20 mouse cellular contexts compared by ENCODE assay signal in genomic region chr1:22594841-22595240, GRCm38 (mm10).
A peak's percentile ranks its signal among the peaks of the same experiment; 100 is the strongest.
DNase-seq lines count a peak whose midpoint lies in the region; ATAC-seq and TF ChIP-seq lines count a peak whose summit lies in the region.
"Had no signal": no experiment of that assay in that cellular context is flagged by ENCODE, and none has a peak within 500 bp of the region (broad histone marks: within the 10 kb centered on the region; RNA-seq: fewer than 3 reads in every experiment).

No protein-coding gene starts in this region.

- H3K27ac ChIP-seq in embryonic facial prominence, embryonic 14.5 days (replicated peaks; ENCODE audit: low read depth, low read length), result no peak overlapping the region
- H3K27ac ChIP-seq in embryonic facial prominence, embryonic 10.5 days (replicated peaks), result no peak overlapping the region
- H3K27ac ChIP-seq in limb, embryonic 13.5 days, result no peak overlapping the region
- no peak overlapping the region for H3K27ac ChIP-seq in limb, embryonic 10.5 days
- no peak overlapping the region for H3K27ac ChIP-seq in limb, embryonic 14.5 days (replicated peaks; ENCODE audit: low read depth, low read length)
- H3K27ac ChIP-seq: forebrain, embryonic 15.5 days; heart, embryonic 13.5 days; hindbrain, embryonic 14.5 days; limb, embryonic 15.5 days had no signal

- no peak for TF ChIP-seq POLR2A in limb, embryonic 14.5 days (IDR thresholded peaks at IDR 0.05; ENCODE audit: borderline replicate concordance, extremely low read depth, insufficient read depth, insufficient read length)

- no peaks in the 10 kb centered on the region for H3K27me3 ChIP-seq in embryonic facial prominence, embryonic 14.5 days (replicated peaks; ENCODE audit: control insufficient read depth, insufficient read depth, low read length)
- H3K27me3 ChIP-seq in embryonic facial prominence, embryonic 10.5 days (replicated peaks; ENCODE audit: low read depth, poor library complexity, severe bottlenecking), result no peaks in the 10 kb centered on the region
- H3K27me3 ChIP-seq in limb, embryonic 13.5 days, result no peaks in the 10 kb centered on the region
- no peaks in the 10 kb centered on the region for H3K27me3 ChIP-seq in limb, embryonic 10.5 days (ENCODE audit: low read depth, poor library complexity, severe bottlenecking)
- H3K27me3 ChIP-seq in limb, embryonic 14.5 days (ENCODE audit: control insufficient read depth, insufficient read depth, low read length), result no peaks in the 10 kb centered on the region
- H3K27me3 ChIP-seq: forebrain, embryonic 15.5 days; heart, embryonic 13.5 days; limb, embryonic 15.5 days had no signal

- no peaks in the 10 kb centered on the region for H3K36me3 ChIP-seq in embryonic facial prominence, embryonic 14.5 days (ENCODE audit: control insufficient read depth, insufficient read depth, low read length)
- H3K36me3 ChIP-seq in embryonic facial prominence, embryonic 10.5 days (replicated peaks), result no peaks in the 10 kb centered on the region
- no peaks in the 10 kb centered on the region for H3K36me3 ChIP-seq in limb, embryonic 13.5 days
- no peaks in the 10 kb centered on the region for H3K36me3 ChIP-seq in limb, embryonic 10.5 days
- no peaks in the 10 kb centered on the region for H3K36me3 ChIP-seq in limb, embryonic 14.5 days (ENCODE audit: control insufficient read depth, insufficient read depth, low read length)
- H3K36me3 ChIP-seq: forebrain, embryonic 15.5 days; heart, embryonic 13.5 days; limb, embryonic 15.5 days had no signal

- H3K4me2 ChIP-seq in embryonic facial prominence, embryonic 14.5 days (ENCODE audit: low read depth, low read length), result no peak overlapping the region
- H3K4me2 ChIP-seq in limb, embryonic 13.5 days (replicated peaks), result no peak overlapping the region
- no peak overlapping the region for H3K4me2 ChIP-seq in limb, embryonic 14.5 days (replicated peaks; ENCODE audit: low read depth, low read length, severe bottlenecking)
- H3K4me2 ChIP-seq: forebrain, embryonic 15.5 days; heart, embryonic 13.5 days; hindbrain, embryonic 14.5 days; limb, embryonic 15.5 days had no signal

- H3K4me1 ChIP-seq in embryonic facial prominence, embryonic 14.5 days (ENCODE audit: control insufficient read depth, insufficient read depth, low read length), result no peaks in the 10 kb centered on the region
- no peaks in the 10 kb centered on the region for H3K4me1 ChIP-seq in embryonic facial prominence, embryonic 10.5 days
- H3K4me1 ChIP-seq in limb, embryonic 13.5 days, result no peaks in the 10 kb centered on the region
- no peaks in the 10 kb centered on the region for H3K4me1 ChIP-seq in limb, embryonic 10.5 days
- H3K4me1 ChIP-seq in limb, embryonic 14.5 days (ENCODE audit: control insufficient read depth, insufficient read depth, low read length), result no peaks in the 10 kb centered on the region
- H3K4me1 ChIP-seq: forebrain, embryonic 15.5 days; limb, embryonic 15.5 days had no signal

- DNase-seq in embryonic facial prominence, embryonic 14.5 days (ENCODE audit: low spot score), result peak; percentile 76
- no peak for DNase-seq in embryonic facial prominence, embryonic 10.5 days (ENCODE audit: low spot score)
- no peak for DNase-seq in limb, embryonic 10.5 days (ENCODE audit: low spot score)
- DNase-seq in limb, embryonic 14.5 days (ENCODE audit: low spot score), result peak; percentile 60
- peak; percentile 43 for DNase-seq in lung, postnatal 14 days
- no peak for DNase-seq in ovary, postnatal 36 days (ENCODE audit: low spot score)
- DNase-seq: B cell, adult 2 months; cerebellum, adult 9-11 months; heart, postnatal 36 days; kidney, adult 8-10 months; kidney, postnatal 36 days; liver, postnatal 0 days; spleen, adult 18-20 months; thymus, postnatal 36 days had no signal

- H3K9ac ChIP-seq in embryonic facial prominence, embryonic 14.5 days (ENCODE audit: low read depth, low read length), result no peak overlapping the region
- H3K9ac ChIP-seq in limb, embryonic 13.5 days, result no peak overlapping the region
- no peak overlapping the region for H3K9ac ChIP-seq in limb, embryonic 14.5 days (ENCODE audit: low read depth, low read length, severe bottlenecking)
- H3K9ac ChIP-seq: forebrain, embryonic 15.5 days; heart, embryonic 13.5 days; hindbrain, embryonic 14.5 days; limb, embryonic 15.5 days; liver, postnatal 0 days had no signal

- H3K9me3 ChIP-seq in embryonic facial prominence, embryonic 14.5 days (ENCODE audit: control insufficient read depth, low read length), result no peaks in the 10 kb centered on the region
- no peaks in the 10 kb centered on the region for H3K9me3 ChIP-seq in embryonic facial prominence, embryonic 10.5 days
- H3K9me3 ChIP-seq in limb, embryonic 13.5 days, result no peaks in the 10 kb centered on the region
- no peaks in the 10 kb centered on the region for H3K9me3 ChIP-seq in limb, embryonic 10.5 days (replicated peaks)
- H3K9me3 ChIP-seq in limb, embryonic 14.5 days (ENCODE audit: control insufficient read depth, low read length), result no peaks in the 10 kb centered on the region
- H3K9me3 ChIP-seq: forebrain, embryonic 15.5 days; heart, embryonic 13.5 days; limb, embryonic 15.5 days had no signal

- peak; percentile 63; the same call in 1 of the 2 replicates for ATAC-seq in embryonic facial prominence, embryonic 14.5 days (ENCODE audit: low read depth)
- 0 out of 2 replicates have a peak, but pooled peaks have one; percentile 57 for ATAC-seq in limb, embryonic 13.5 days (ENCODE audit: low FRiP score, low read depth)
- ATAC-seq in limb, embryonic 14.5 days (ENCODE audit: low FRiP score, low read depth), result 0 out of 2 replicates have a peak, but pooled peaks have one; percentile 50
- ATAC-seq in megakaryocyte progenitor cell, adult 5-6 weeks (replicated peaks; ENCODE audit: poor library complexity), result no peak
- ATAC-seq: forebrain, embryonic 15.5 days; liver, postnatal 0 days had no signal

- no peak overlapping the region for H3K4me3 ChIP-seq in embryonic facial prominence, embryonic 14.5 days (ENCODE audit: low read depth, low read length)
- no peak overlapping the region for H3K4me3 ChIP-seq in embryonic facial prominence, embryonic 10.5 days
- no peak overlapping the region for H3K4me3 ChIP-seq in limb, embryonic 13.5 days
- H3K4me3 ChIP-seq in limb, embryonic 10.5 days, result no peak overlapping the region
- no peak overlapping the region for H3K4me3 ChIP-seq in limb, embryonic 14.5 days (replicated peaks; ENCODE audit: low read length)
- H3K4me3 ChIP-seq: forebrain, embryonic 15.5 days; heart, embryonic 13.5 days; limb, embryonic 15.5 days had no signal

Comparison
In these comparisons a context has a peak if more than half of its experiments do, and no peak if none do; other contexts are left out.
1. DNase-seq: peak in embryonic facial prominence, embryonic 14.5 days (single experiment), limb, embryonic 14.5 days (single experiment) and lung, postnatal 14 days (single experiment); none in embryonic facial prominence, embryonic 10.5 days (single experiment), limb, embryonic 10.5 days (single experiment) and ovary, postnatal 36 days (single experiment).